Mouse (Mus musculus): ENCODE measurements around the gene Arhgap22.

Gene Arhgap22

GRCm38 (mm10) chr14:33213823-33214766 lies at the start of gene Arhgap22:
Gene Arhgap22, plus strand, starts transcription at chr14:33214026.
- peak; percentile 61 for DNase-seq (ENCODE audit: low spot score)

GRCm38 (mm10) chr14:33168750-33169149 lies 45.1 kb upstream of the Arhgap22 start:
- DNase-seq (ENCODE audit: low spot score), result no peak

DNA sequence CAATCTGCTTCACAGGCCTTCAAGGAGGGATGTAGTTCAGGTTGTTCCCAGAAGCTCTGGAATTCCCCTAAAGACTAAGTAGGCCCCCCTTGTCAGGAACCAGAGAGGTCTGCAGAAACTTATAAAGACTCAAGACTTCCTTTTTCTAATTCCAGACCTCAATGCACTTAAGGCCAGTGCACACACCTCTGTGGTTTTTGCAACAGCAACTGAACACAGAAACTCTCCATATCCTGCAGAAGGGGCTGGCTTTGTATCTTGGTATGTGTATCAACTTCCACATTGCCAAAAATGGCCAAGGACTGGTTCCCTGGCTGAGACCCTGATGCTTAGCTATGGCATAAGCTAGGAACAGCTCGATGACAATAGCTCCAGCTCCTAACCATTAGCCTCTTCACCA lies 41.9 kb upstream of the Arhgap22 start:
- DNase-seq (ENCODE audit: low spot score), result no peak

DNA sequence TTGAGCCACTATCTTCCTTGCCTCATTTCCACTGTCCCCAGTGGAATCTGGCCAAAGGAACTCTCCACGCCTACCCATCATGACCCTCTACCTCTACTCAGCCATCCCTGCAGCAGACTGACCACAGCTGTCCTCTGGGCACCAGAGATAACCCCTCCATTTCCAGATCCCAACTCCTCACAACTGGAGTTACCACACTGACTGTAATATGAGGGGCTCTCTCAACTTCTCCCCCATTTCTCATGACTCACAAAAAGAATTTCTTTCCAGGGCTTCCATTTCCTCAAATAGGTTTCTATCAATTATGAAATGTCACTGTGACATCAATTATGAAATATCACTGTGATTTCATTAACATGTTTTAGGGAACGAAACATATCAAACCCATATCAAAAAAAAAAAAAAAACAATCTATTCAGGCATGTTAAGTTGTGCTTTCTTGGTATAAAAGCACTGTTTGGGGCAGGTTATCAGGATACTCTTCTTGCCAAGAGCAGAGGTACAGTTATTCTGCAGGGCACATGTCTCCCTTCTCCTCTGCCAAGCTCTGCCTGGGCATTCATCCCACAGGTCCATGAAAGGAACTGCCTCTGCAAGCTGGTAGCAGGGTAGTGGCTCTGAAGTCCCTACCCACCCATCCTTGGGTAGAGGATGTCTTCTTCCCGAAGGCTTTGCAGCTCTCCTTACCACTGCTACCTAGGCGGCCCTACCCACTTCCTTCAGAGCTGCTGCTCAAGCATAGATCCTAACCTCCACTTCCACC lies 38.6 kb upstream of the Arhgap22 start:
- no peak for DNase-seq (ENCODE audit: low spot score)

DNA sequence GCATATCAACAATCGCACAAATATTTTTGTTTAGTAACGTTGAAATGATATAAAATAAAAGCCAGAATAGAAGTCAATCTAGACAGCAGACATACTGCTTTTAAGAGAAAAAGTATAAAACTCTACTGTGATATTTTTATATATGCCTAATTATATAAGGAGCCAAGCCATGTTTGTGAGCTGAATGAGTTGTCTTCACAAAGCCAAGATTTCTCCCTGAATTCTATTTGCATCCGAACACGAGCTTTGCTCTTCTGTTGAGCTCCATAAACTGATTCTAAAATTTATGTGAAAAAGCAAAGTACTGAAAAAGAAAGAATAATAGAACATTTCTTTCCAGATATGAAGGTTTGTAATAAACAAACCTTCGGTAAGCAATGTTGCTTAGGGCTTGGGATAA lies 33.7 kb upstream of the Arhgap22 start:
- DNase-seq (ENCODE audit: low spot score), result no peak

DNA sequence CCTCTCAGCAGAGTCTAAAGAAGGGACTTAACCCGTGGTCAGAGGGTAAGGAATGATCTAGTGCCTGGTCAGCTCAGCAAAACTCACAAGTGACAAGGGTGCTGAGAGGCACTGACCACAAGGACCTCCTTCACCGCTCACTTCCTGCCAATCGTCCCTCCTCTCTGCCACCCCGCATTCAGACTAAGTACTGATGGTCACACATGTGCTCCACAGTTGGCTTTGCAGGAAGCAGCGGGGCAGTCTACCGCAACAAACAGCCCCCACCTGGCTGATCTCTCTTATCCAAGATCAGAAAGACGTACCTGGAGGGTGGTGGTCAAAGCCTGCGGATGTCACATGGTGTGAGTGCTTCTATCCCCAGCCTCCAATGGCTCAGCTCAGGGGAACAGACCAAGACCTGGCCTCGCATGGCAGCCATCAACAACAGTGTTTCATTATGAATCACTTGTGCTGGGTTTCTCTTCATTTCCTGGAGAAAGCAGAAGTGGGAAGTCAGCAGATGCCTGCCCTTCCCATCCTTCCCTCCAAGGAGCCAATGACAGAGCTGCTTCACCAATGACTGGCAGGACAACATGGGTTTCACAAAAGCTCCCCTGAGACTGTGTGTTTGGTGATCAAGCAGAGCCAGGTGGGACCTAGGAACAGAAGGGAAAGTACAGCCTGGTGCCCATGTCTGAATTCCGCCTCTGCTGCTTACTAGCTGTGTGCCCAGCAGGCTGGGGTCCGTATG lies 28.6 kb upstream of the Arhgap22 start, which contains the start of gene Wdfy4:
Gene Wdfy4 (minus strand): TSS at position 441 of the 733 bp plus-strand sequence.
- DNase-seq (ENCODE audit: low spot score), result no peak

DNA sequence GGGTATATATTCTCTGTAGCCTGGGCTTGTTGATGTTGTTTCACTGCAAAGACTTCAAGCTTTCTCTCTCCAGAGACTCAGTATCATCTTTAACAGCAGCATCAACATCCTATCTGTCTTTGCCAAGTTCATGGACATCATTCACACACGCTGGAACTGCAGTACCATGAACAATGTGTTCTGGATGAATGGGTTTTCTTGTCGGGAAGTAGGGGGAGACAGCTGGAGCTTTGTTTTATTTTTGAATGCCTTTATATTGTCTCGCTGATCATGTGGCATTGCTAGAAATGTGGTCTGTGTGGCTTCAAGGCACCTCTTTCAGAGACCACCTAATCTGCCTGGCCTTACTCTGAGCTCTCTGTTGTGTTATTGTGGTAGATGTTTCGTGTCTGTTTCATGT lies 26.6 kb upstream of the Arhgap22 start:
- no peak for DNase-seq (ENCODE audit: low spot score)

- no peak for DNase-seq (ENCODE audit: low spot score)
Measured at GRCm38 (mm10) chr14:33189230-33189629, 24.6 kb upstream of the Arhgap22 start.

DNA sequence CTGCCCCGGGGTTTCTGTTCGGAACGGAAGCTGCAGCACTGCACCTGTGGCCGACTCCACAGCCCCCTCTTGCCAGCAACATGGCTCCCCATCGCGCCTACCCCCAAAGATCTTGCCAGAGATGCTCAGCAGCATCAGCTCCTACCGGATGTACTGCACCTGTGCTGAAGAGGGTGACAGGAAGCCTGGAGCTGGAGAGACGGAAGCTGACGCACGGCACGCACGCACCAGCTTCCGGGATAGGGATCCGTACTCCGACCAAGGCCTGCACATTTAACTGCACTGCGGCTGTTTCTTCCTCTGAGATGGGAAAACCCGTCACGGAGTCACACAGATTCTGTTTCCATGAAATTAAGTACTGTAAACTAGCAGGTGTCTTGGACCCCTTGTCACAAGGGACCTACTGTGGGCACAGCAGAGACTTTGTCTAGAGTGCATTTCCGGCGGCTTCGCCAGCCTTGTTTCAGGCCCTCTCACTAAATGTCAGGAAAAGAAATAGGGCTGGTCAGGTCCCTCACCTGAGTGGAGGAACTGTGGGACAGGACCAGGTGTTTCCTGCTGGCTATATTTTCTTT lies 23.9 kb upstream of the Arhgap22 start:
- DNase-seq (ENCODE audit: low spot score), result no peak

GRCm38 (mm10) chr14:33190646-33191045 lies 23.2 kb upstream of the Arhgap22 start:
- no peak for DNase-seq (ENCODE audit: low spot score)

- DNase-seq (ENCODE audit: low spot score), result no peak
Measured at GRCm38 (mm10) chr14:33193762-33194161, 20.1 kb upstream of the Arhgap22 start.

DNA sequence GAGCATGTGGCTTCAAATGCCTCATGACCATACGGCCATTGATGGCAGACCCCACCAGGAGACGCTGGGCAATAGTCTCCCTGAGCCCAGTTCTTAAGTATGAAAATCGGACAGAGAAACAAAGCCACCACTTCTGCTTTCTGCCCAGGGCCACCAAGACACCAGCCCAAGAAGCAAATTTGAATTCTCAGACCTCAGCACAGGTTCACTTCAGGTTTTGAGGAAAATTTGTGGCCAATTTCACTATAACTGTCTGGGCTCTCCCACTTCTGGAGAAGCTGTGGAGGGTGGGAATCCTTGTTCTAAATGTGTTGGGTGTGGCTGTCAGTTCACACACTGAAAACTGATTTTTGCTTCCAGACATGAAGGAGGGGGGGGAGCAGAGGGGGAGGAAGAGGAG lies 19.6 kb upstream of the Arhgap22 start:
- DNase-seq (ENCODE audit: low spot score), result no peak

GRCm38 (mm10) chr14:33202161-33202560 lies 11.7 kb upstream of the Arhgap22 start:
- no peak for DNase-seq (ENCODE audit: low spot score)

GRCm38 (mm10) chr14:33202885-33203284 lies 10.9 kb upstream of the Arhgap22 start:
- DNase-seq (ENCODE audit: low spot score), result no peak

- no peak for DNase-seq (ENCODE audit: low spot score)
Measured at GRCm38 (mm10) chr14:33203777-33204176, 10.0 kb upstream of the Arhgap22 start.

DNA sequence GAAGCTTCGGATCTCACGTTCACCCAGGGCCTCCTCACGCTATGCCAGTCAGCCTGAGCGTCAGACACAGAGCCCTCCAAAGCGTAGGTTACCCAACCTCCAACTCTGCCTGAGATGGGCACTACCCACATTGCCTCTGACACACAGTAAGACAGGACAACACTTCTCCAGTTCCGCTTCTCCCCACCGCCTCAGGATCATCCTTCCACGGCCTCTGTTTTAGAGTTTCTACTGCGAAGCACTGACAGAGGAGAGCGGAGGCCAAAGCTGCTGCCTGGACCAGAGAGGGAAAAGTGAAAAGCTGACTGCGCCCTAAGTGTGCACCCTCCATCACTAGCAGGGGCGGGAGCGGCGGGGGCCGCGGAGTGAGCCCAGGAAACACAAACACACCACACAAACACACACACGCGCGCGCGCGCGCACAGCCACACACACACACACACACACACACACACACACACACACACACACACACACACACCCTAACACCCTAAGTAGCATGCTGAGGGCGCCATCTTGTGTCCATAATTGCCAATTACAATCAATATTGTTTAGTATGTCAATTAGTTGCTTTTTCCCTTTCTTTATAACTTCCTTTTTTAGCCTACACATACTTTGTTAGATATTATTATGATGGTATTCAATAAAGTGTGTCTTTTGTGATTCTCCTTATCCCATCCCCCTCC lies 8.4 kb upstream of the Arhgap22 start:
- DNase-seq (ENCODE audit: low spot score), result no peak

DNA sequence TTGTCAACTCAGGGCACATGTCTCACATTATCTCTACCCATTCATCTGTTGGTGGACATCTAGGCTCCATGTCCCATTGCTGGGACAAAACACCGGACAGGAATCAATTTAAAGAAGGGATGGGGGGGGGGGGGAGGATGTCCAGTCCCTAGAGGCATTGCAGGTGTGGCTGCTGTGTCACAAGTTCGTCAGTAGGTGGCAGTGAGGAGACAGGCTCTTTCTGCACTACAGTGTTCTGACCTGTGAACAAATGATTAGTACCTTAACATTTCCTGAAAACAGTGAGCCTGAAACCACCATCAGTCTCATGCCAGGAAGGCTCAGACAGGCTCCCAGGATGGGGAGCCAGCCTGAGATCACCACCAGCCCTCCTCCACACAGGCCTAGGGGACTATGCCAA lies 6.8 kb upstream of the Arhgap22 start:
- no peak for DNase-seq (ENCODE audit: low spot score)

- DNase-seq (ENCODE audit: low spot score), result no peak
Measured at GRCm38 (mm10) chr14:33208331-33208730, 5.5 kb upstream of the Arhgap22 start.

GRCm38 (mm10) chr14:33210806-33211205 lies 3.0 kb upstream of the Arhgap22 start:
- no peak for DNase-seq (ENCODE audit: low spot score)

- DNase-seq (ENCODE audit: low spot score), result no peak
Measured at GRCm38 (mm10) chr14:33212271-33212957, 1.4 kb upstream of the Arhgap22 start.

- DNase-seq (ENCODE audit: low spot score), result no peak
Measured at GRCm38 (mm10) chr14:33212958-33213309, 892 bp upstream of the Arhgap22 start.

All from urinary bladder, postnatal 10 days (tissue).